Mouse (Mus musculus) MEL (cell line): ENCODE results near the gene Mta3. TPM values are rescaled to one million over a fixed set of nuclear protein-coding genes. Genes with fewer than 3 reads are reported as not detected.

Experiments used
- DNase-seq: peaks from one replicate; pipeline ENCODE4 v3.0.0; 2011; ENCODE audit warnings: low read depth, low spot score
- H3K27ac ChIP-seq: 2 replicates; pipeline ENCODE4 v1.5.1; 2012; ENCODE audit warnings: low read depth, mild to moderate bottlenecking, control low read depth, low read length, moderate library complexity; ENCODE audit not compliant: control insufficient read depth
- H3K27me3 ChIP-seq, 2 experiments: fragments of 150-350 bp in 1 of 2; sonication (generic) in 1 of 2; 2 replicates each; pipeline ENCODE4 v1.6.1; 2012; ENCODE audit warnings: low read length in 2 of 2, mild to moderate bottlenecking in 2 of 2, improper control_type of control experiment in 1 of 2, moderate library complexity in 1 of 2; ENCODE audit not compliant: insufficient read depth in 2 of 2, control insufficient read depth in 1 of 2
- H3K36me3 ChIP-seq, 2 experiments: 2 replicates each; pipeline ENCODE4 v1.6.1; 2012 to 2014; ENCODE audit warnings: low read length in 2 of 2, improper control_type of control experiment in 1 of 2, inconsistent platforms in 1 of 2, mild to moderate bottlenecking in 1 of 2; ENCODE audit not compliant: insufficient read depth in 2 of 2, control insufficient read depth in 1 of 2
- H3K4me1 ChIP-seq, 2 experiments: fragments of 150-350 bp in 1 of 2; sonication (generic) in 1 of 2; 2 replicates each; pipeline ENCODE4 v1.6.1; 2012; ENCODE audit warnings: low read length in 2 of 2, improper control_type of control experiment in 1 of 2, mild to moderate bottlenecking in 1 of 2; ENCODE audit not compliant: insufficient read depth in 2 of 2, control insufficient read depth in 1 of 2
- H3K4me3 ChIP-seq, 2 experiments: fragments of 150-350 bp in 1 of 2; sonication (generic) in 1 of 2; 2 replicates each; pipeline ENCODE4 v1.5.1; 2012; ENCODE audit warnings: low read depth in 2 of 2, low read length in 2 of 2, mild to moderate bottlenecking in 2 of 2, moderate library complexity in 2 of 2, control low read depth in 1 of 2, improper control_type of control experiment in 1 of 2; ENCODE audit not compliant: control insufficient read depth in 1 of 2, insufficient read depth in 1 of 2
- H3K79me2 ChIP-seq: 2 replicates; pipeline ENCODE4 v1.6.1; 2012; ENCODE audit warnings: mild to moderate bottlenecking, low read length, moderate library complexity; ENCODE audit not compliant: control insufficient read depth, poor library complexity, insufficient read depth
- H3K9ac ChIP-seq: 2 replicates; pipeline ENCODE4 v1.6.1; 2012; ENCODE audit warnings: low read depth, mild to moderate bottlenecking, control low read depth, low read length, moderate library complexity; ENCODE audit not compliant: control insufficient read depth, poor library complexity, severe bottlenecking
- H3K9me3 ChIP-seq: fragments of 150-350 bp; sonication (generic); replicated peaks from 2 replicates; pipeline ENCODE4 v1.6.1; 2012; ENCODE audit warnings: mild to moderate bottlenecking, low read length, improper control_type of control experiment, moderate library complexity; ENCODE audit not compliant: insufficient read depth
- CHD2 ChIP-seq: IDR thresholded peaks from 2 replicates; pipeline ENCODE4 v1.6.1; 2011; ENCODE audit warnings: low read length, improper control_type of control experiment
- EP300 ChIP-seq, 2 experiments: IDR thresholded peaks; 2 replicates each; pipeline ENCODE4 v1.6.1; 2011; ENCODE audit warnings: improper control_type of control experiment in 2 of 2, low read length in 2 of 2, low read depth in 1 of 2, mild to moderate bottlenecking in 1 of 2
- GATA1 ChIP-seq: IDR thresholded peaks from 2 replicates; pipeline ENCODE4 v1.6.1; 2011; ENCODE audit warnings: low read depth, low read length, improper control_type of control experiment
- JUND ChIP-seq: IDR thresholded peaks from 2 replicates; pipeline ENCODE4 v1.6.1; 2011; ENCODE audit warnings: low read depth, mild to moderate bottlenecking, improper control_type of control experiment, low read length
- MAZ ChIP-seq: IDR thresholded peaks from 2 replicates; pipeline ENCODE4 v1.6.1; 2012; ENCODE audit warnings: low read depth, mild to moderate bottlenecking, inconsistent platforms, low read length, improper control_type of control experiment
- MXI1 ChIP-seq: IDR thresholded peaks from 2 replicates; pipeline ENCODE4 v1.6.1; 2011; ENCODE audit warnings: mild to moderate bottlenecking, low read depth, low read length, improper control_type of control experiment
- MYC ChIP-seq: IDR thresholded peaks from 2 replicates; pipeline ENCODE4 v1.6.1; 2011; ENCODE audit warnings: low read depth, mild to moderate bottlenecking, low read length, improper control_type of control experiment, moderate library complexity
- POLR2AphosphoS2 ChIP-seq: IDR thresholded peaks from 2 replicates; pipeline ENCODE4 v1.6.1; 2011; ENCODE audit warnings: low read length, improper control_type of control experiment
- RCOR1 ChIP-seq: IDR thresholded peaks from 2 replicates; pipeline ENCODE4 v1.6.1; 2012; ENCODE audit warnings: low read depth, mild to moderate bottlenecking, inconsistent platforms, low read length, improper control_type of control experiment
- TBP ChIP-seq: IDR thresholded peaks from 2 replicates; pipeline ENCODE4 v1.8.0; 2011; ENCODE audit warnings: low read depth, low read length, improper control_type of control experiment
- TCF12 ChIP-seq: IDR thresholded peaks from 2 replicates; pipeline ENCODE4 v1.6.1; 2014; ENCODE audit warnings: low read depth, mild to moderate bottlenecking, inconsistent platforms, low read length, improper control_type of control experiment, moderate library complexity
- USF1 ChIP-seq: IDR thresholded peaks from 2 replicates; pipeline ENCODE4 v1.6.1; 2014; ENCODE audit warnings: low read depth, mild to moderate bottlenecking, inconsistent platforms, low read length, improper control_type of control experiment, moderate library complexity
- polyA plus RNA-seq, 2 experiments: library from polyadenylated mRNA; stranded (reverse) in 1 of 2; unstranded in 1 of 2; fragments of >175 nt in 1 of 2; fragments of >200 nt in 1 of 2; gene quantifications; 2 replicates each; pipeline versions ENCODE4 v1.2.1 to v1.2.4; 2012; ENCODE audit warnings: low replicate concordance in 2 of 2, low read depth in 1 of 2; ENCODE audit not compliant: insufficient read length in 2 of 2, insufficient read depth in 1 of 2, missing spikeins in 1 of 2
- total RNA-seq: library from RNA; depleted of rRNA; stranded (reverse); fragments of 300-350 nt; gene quantifications from 2 replicates; pipeline ENCODE4 v1.2.3, GENCODE M21; 2012

Gene Mta3
- total and polyA plus RNA-seq, 3 experiments, result 28.8 to 58.2 TPM; not detected in 1

GRCm38 (mm10) chr17:83823835-83824234 is 117.9 kb downstream of the Mta3 start:
- H3K27me3 ChIP-seq, result no peaks in the 10 kb centered on the region
- no peak for DNase-seq
- TF ChIP-seq MXI1 (no peak), MYC (no peak), USF1 (no peak)
- TF ChIP-seq, all 39 proteins: peak for 0

GRCm38 (mm10) chr17:83829356-83829755 is 123.4 kb downstream of the Mta3 start:
- H3K27me3 ChIP-seq, result no peaks in the 10 kb centered on the region
- H3K4me1 ChIP-seq, result peaks cover 2 to 17% of the 10 kb centered on the region in 2 experiments; a peak in 3 of 4 replicates
- H3K79me2 ChIP-seq, result no peaks in the 10 kb centered on the region
- no peak for TF ChIP-seq MAZ
- TF ChIP-seq CHD2, result no peak
- TF ChIP-seq GATA1, result no peak
- TF ChIP-seq POLR2AphosphoS2, result no peak
- TF ChIP-seq RCOR1, result no peak
- no peak for TF ChIP-seq MYC
- DNase-seq, result no peak
- no peak overlapping the region for H3K4me3 ChIP-seq
- no peak overlapping the region for H3K27ac ChIP-seq
- H3K36me3 ChIP-seq, result no peaks in the 10 kb centered on the region
- H3K9ac ChIP-seq, result no peak overlapping the region
- no peaks in the 10 kb centered on the region for H3K9me3 ChIP-seq

More at GRCm38 (mm10) chr17:83823835-83824234, 117.9 kb downstream of the Mta3 start:
- no peaks in the 10 kb centered on the region for H3K4me1 ChIP-seq
- no peaks in the 10 kb centered on the region for H3K36me3 ChIP-seq
- no peaks in the 10 kb centered on the region for H3K79me2 ChIP-seq
- no peaks in the 10 kb centered on the region for H3K9me3 ChIP-seq
- no peak overlapping the region for H3K4me3 ChIP-seq
- H3K27ac ChIP-seq, result no peak overlapping the region
- H3K9ac ChIP-seq, result no peak overlapping the region

- TF ChIP-seq EP300 (IDR thresholded peaks at IDR 0.05; ENCODE audit: low read depth in 1 of 2, low read length in 2 of 2), result peak in 1 of 2 experiments; percentile 44; a peak in 1 of 4 replicates
- no peak for TF ChIP-seq MXI1
- no peak for TF ChIP-seq TCF12
- TF ChIP-seq JUND, result peak; percentile 76; the same call in 1 of the 2 replicates
- TF ChIP-seq TBP, result 0 out of 2 replicates have a peak, but pooled peaks have one; percentile 13
- Histone ChIP-seq H3K4me3 (no peak overlapping the region), H3K36me3 (no peaks in the 10 kb centered on the region), H3K27me3 (no peaks in the 10 kb centered on the region), H3K4me1 (peaks cover 2 to 17% of the 10 kb centered on the region in 2 experiments; a peak in 3 of 4 replicates), H3K79me2 (no peaks in the 10 kb centered on the region), H3K27ac (peak overlapping the region; percentile 58), H3K9me3 (no peaks in the 10 kb centered on the region), H3K9ac (peak overlapping the region; percentile 28)
- peak; percentile 86 for DNase-seq
Measured at GRCm38 (mm10) chr17:83830616-83831292, 124.8 kb downstream of the Mta3 start.
